Mouse (Mus musculus) layer of hippocampus, postnatal 14 days (tissue): Measurements from ENCODE around the gene Ifi44. TPM values are rescaled to one million over a fixed set of nuclear protein-coding genes. Genes with fewer than 3 reads are reported as not detected.

Experiments used
- DNase-seq, 2 experiments: peaks; one replicate each; pipeline ENCODE4 v3.0.0; 2021 to 2022; ENCODE audit warnings: low spot score in 2 of 2, mixed read lengths in 1 of 2
- long read RNA-seq, 2 experiments: library from polyadenylated mRNA; stranded (forward); transcript quantifications; one replicate each; pipeline ENCODE4 v2.0.0; 2021
- total RNA-seq, 2 experiments: library from RNA; stranded (reverse); gene quantifications; 2 replicates each; pipeline ENCODE4 v1.2.3; 2021

The Ifi44 gene
- total RNA-seq, result not detected
- long read RNA-seq, experiment 1, result 0 reads
- long read RNA-seq, experiment 2, result 0 reads

GRCm38 (mm10) chr3:151749737-151750136 is at the start of gene Ifi44:
Gene Ifi44, minus strand, starts transcription at chr3:151749960.
- DNase-seq, result no peak

GRCm38 (mm10) chr3:151788622-151789021 is 38.9 kb upstream of the Ifi44 start:
- no peak for DNase-seq

- peak; percentile 9 to 48 for DNase-seq
Observed at GRCm38 (mm10) chr3:151775089-151775488, 25.3 kb upstream of the Ifi44 start.

- peak; percentile 4 to 16 for DNase-seq
Observed at GRCm38 (mm10) chr3:151771074-151771473, 21.3 kb upstream of the Ifi44 start.

GRCm38 (mm10) chr3:151748514-151748913 is 1.2 kb downstream of the Ifi44 start:
- no peak for DNase-seq

- DNase-seq, result no peak
Observed at GRCm38 (mm10) chr3:151746058-151746457, 3.7 kb downstream of the Ifi44 start.

- DNase-seq, result no peak
Observed at GRCm38 (mm10) chr3:151742223-151742622, 7.5 kb downstream of the Ifi44 start.

GRCm38 (mm10) chr3:151716246-151716645 is 33.5 kb downstream of the Ifi44 start:
- DNase-seq, result peak in 1 of 2 experiments; percentile 58

GRCm38 (mm10) chr3:151707335-151707734 is 42.4 kb downstream of the Ifi44 start:
- peak in 1 of 2 experiments; percentile 31 for DNase-seq

Other genes with a start within 250 kb of the Ifi44 start
- not detected for gene Ifi44l, start 12.9 kb upstream of the Ifi44 start, total RNA-seq
- under 1 TPM; 0.37 to 0.45 TPM for gene Ptgfr, start 87.7 kb upstream of the Ifi44 start, total RNA-seq